Mouse (Mus musculus) midbrain, postnatal 0 days (tissue): ENCODE data around the gene Hk1. TPM values are rescaled to one million over a fixed set of nuclear protein-coding genes. Genes with fewer than 3 reads are reported as not detected.

Experiments
- ATAC-seq: fragments of 200-750 bp; cut with Nextera tagmentation; 2 replicates; pipeline ENCODE4 v1.8.0; 2017; ENCODE audit warnings: moderate number of reproducible peaks, mild to moderate bottlenecking, moderate TSS enrichment, moderate library complexity; ENCODE audit not compliant: low FRiP score
- DNase-seq: peaks from one replicate; pipeline ENCODE4 v3.0.0-alpha.2; 2015; ENCODE audit warnings: low spot score
- H3K27ac ChIP-seq: fragments of 300-500 bp; sonication (generic); 2 replicates; pipeline ENCODE4 v1.5.1; 2014; ENCODE audit warnings: low read depth, mild to moderate bottlenecking, low read length, mixed read lengths
- H3K27me3 ChIP-seq: fragments of 300-500 bp; sonication (generic); 2 replicates; pipeline ENCODE4 v1.6.1; 2014; ENCODE audit warnings: low read length, control low read depth, mixed read lengths; ENCODE audit not compliant: insufficient read depth
- H3K36me3 ChIP-seq: fragments of 300-500 bp; sonication (generic); 2 replicates; pipeline ENCODE4 v1.6.1; 2014; ENCODE audit warnings: low read length, control low read depth, mixed read lengths; ENCODE audit not compliant: insufficient read depth
- H3K4me1 ChIP-seq: fragments of 300-500 bp; sonication (generic); 2 replicates; pipeline ENCODE4 v1.6.1; 2014; ENCODE audit warnings: mild to moderate bottlenecking, control low read depth, antibody characterized with exemption, low read length, mixed read lengths; ENCODE audit not compliant: insufficient read depth
- H3K4me2 ChIP-seq: fragments of 300-500 bp; sonication (generic); 2 replicates; pipeline ENCODE4 v1.6.1; 2014; ENCODE audit warnings: low read depth, mild to moderate bottlenecking, low read length, mixed read lengths; ENCODE audit not compliant: poor library complexity, severe bottlenecking
- H3K4me3 ChIP-seq: fragments of 300-500 bp; sonication (generic); 2 replicates; pipeline ENCODE4 v1.5.1; 2014; ENCODE audit warnings: low read depth, mild to moderate bottlenecking, low read length, moderate library complexity
- H3K9ac ChIP-seq: fragments of 300-500 bp; sonication (generic); replicated peaks from 2 replicates; pipeline ENCODE4 v1.6.1; 2014; ENCODE audit warnings: mild to moderate bottlenecking, low read length, moderate library complexity, mixed read lengths; ENCODE audit not compliant: poor library complexity, severe bottlenecking
- H3K9me3 ChIP-seq: fragments of 300-500 bp; sonication (generic); 2 replicates; pipeline ENCODE4 v1.6.1; 2016; ENCODE audit warnings: low read length, control low read depth
- CTCF ChIP-seq: IDR thresholded peaks from 2 replicates; pipeline ENCODE4 v1.5.1; 2016; ENCODE audit warnings: antibody characterized with exemption, mild to moderate bottlenecking
- WGBS: fragments of 180-500 bp; shearing (Covaris S2); extraction: QIAGEN DNeasy Blood & Tissue Kit; methylation state at CpG from one replicate; pipeline ENCODE4 v1.1.7; 2014; 5-methylcytosine and 5-hydroxymethylcytosine counted together
- polyA plus RNA-seq: library from polyadenylated mRNA; unstranded; fragments of >200 nt; fragmentation: Nextera tagmentation; extraction: Ambion mirVana; gene quantifications from 2 replicates; pipeline ENCODE4 v1.2.1, GENCODE M21; 2015
- total RNA-seq: library from RNA; depleted of rRNA; stranded (reverse); fragments of >200 nt; gene quantifications from 2 replicates; pipeline ENCODE4 v1.2.3, GENCODE M21; 2014

The Hk1 gene
- total and polyA plus RNA-seq, 2 experiments from 2014 or later = 103 to 157 TPM

DNA sequence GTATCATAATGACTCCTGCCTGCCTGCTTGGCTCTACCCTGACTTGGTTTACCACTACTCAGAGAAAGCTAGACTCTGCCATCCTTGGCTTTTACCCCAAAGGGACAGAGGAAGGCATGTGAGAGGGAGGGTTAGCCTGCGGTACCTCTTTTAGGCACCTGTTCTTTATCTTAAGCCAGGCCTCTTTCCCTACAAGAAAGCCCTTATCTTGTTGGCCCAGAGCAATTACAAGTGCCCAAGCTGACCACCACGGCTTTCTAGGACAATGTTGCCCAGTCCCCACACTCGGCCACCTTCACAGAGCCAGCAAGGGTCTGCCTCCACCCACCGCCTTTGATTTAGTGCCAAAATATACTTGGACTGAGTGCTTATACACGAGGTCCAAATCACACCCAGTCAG, 34.6 kb downstream of the Hk1 start:
- Histone ChIP-seq H3K36me3 (no peaks in the 10 kb centered on the region), H3K9me3 (no peaks in the 10 kb centered on the region), H3K27me3 (no peaks in the 10 kb centered on the region), H3K9ac (no peak overlapping the region), H3K4me1 (peaks cover 3% of the 10 kb centered on the region; the same call in 1 of the 2 replicates), H3K4me3 (no peak overlapping the region), H3K4me2 (no peak overlapping the region), H3K27ac (no peak overlapping the region)
- DNase-seq (no peak), ATAC-seq (no peak)
- no peak for TF ChIP-seq CTCF
- WGBS = 71% methylated on average over 5 of the region's 5 CpGs

- Histone ChIP-seq H3K4me1 (peaks cover 3% of the 10 kb centered on the region; the same call in 1 of the 2 replicates), H3K9me3 (no peaks in the 10 kb centered on the region), H3K4me3 (no peak overlapping the region), H3K27me3 (no peaks in the 10 kb centered on the region), H3K4me2 (no peak overlapping the region), H3K27ac (no peak overlapping the region), H3K36me3 (no peaks in the 10 kb centered on the region), H3K9ac (no peak overlapping the region)
- 86% methylated on average over 9 of the region's 9 CpGs for WGBS
- TF ChIP-seq CTCF = no peak
- no peak for DNase-seq
- no peak for ATAC-seq
Observed at GRCm38 (mm10) chr10:62344004-62344752, 35.5 kb downstream of the Hk1 start.

DNA sequence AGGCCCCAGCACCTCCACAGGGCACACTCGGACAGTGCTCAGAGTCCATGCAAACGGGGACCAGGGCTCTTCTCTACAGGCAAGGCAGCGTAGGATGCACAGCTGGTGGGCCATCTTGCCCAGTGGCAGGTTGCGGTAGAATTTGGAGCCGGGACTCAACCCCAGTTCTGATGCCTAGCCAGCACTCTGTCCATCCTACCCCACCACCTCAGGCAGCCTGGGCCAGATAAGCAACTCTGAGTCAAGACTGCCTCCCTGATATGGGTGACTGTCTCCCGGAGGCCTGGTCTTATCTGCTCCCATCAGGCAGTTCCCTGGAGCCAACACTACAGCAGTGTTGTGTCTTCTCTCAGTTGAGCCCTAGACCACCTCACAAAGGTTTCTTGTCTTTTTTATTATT, 37.2 kb downstream of the Hk1 start:
- no peaks in the 10 kb centered on the region for H3K27me3 ChIP-seq
- TF ChIP-seq CTCF = no peak
- H3K36me3 ChIP-seq = no peaks in the 10 kb centered on the region
- H3K9me3 ChIP-seq = no peaks in the 10 kb centered on the region
- no peak overlapping the region for H3K4me2 ChIP-seq
- H3K4me1 ChIP-seq = peaks cover 12% of the 10 kb centered on the region
- DNase-seq (no peak), ATAC-seq (no peak)
- no peak overlapping the region for H3K9ac ChIP-seq
- WGBS = 95% methylated on average over 6 of the region's 6 CpGs
- H3K27ac ChIP-seq = no peak overlapping the region
- no peak overlapping the region for H3K4me3 ChIP-seq

- Histone ChIP-seq H3K4me2 (no peak overlapping the region), H3K9me3 (no peaks in the 10 kb centered on the region), H3K4me3 (no peak overlapping the region), H3K27me3 (no peaks in the 10 kb centered on the region), H3K4me1 (peaks cover 12% of the 10 kb centered on the region), H3K9ac (no peak overlapping the region), H3K27ac (no peak overlapping the region), H3K36me3 (no peaks in the 10 kb centered on the region)
- ATAC-seq (no peak), DNase-seq (no peak)
- 87% methylated on average over 4 of the region's 4 CpGs for WGBS
- TF ChIP-seq CTCF = no peak
Observed at GRCm38 (mm10) chr10:62341956-62342355, 37.8 kb downstream of the Hk1 start.

DNA sequence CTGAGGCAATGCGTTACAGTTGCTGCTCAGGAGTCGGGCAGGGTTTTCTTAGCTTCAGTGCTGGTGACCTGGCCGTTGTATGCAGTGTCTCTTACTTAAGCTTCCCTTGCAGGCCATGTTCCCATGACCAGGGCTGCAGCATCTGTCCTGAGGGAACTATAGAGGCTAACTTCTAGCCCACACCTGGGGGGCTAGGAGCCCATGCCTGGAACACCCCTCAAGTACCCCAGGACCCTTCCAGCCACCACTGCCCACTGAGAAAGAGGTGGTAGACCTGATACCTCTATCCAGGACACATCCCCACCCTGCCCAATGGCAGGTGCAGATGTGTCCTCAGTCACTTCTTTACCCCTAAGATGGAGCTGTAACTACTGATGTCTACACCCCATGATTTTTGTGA, 38.7 kb downstream of the Hk1 start:
- Histone ChIP-seq H3K36me3 (no peaks in the 10 kb centered on the region), H3K9me3 (no peaks in the 10 kb centered on the region), H3K4me2 (peak overlapping the region; percentile 70), H3K27me3 (no peaks in the 10 kb centered on the region), H3K27ac (peak overlapping the region; percentile 89), H3K4me3 (peak overlapping the region; percentile 71), H3K4me1 (peaks cover 12% of the 10 kb centered on the region), H3K9ac (peak overlapping the region; percentile 90; the same call in 1 of the 2 replicates)
- DNase-seq (no peak), ATAC-seq (no peak)
- WGBS = 13% methylated on average over 3 of the region's 3 CpGs
- TF ChIP-seq CTCF = no peak

GRCm38 (mm10) chr10:62340095-62340731, 39.5 kb downstream of the Hk1 start:
- 0 out of 2 replicates have a peak, but pooled peaks have one; percentile 1 for TF ChIP-seq CTCF
- ATAC-seq (peak; percentile 97), DNase-seq (peak; percentile 97)
- Histone ChIP-seq H3K4me3 (peak overlapping the region; percentile 71), H3K4me1 (peaks cover 12% of the 10 kb centered on the region), H3K9me3 (no peaks in the 10 kb centered on the region), H3K27ac (peak overlapping the region; percentile 89), H3K4me2 (peak overlapping the region; percentile 70), H3K27me3 (no peaks in the 10 kb centered on the region), H3K36me3 (no peaks in the 10 kb centered on the region), H3K9ac (peak overlapping the region; percentile 90)
- WGBS = 2% methylated on average over 38 of the region's 38 CpGs
